Mouse (Mus musculus): ENCODE data around the gene Knop1.

DNA sequence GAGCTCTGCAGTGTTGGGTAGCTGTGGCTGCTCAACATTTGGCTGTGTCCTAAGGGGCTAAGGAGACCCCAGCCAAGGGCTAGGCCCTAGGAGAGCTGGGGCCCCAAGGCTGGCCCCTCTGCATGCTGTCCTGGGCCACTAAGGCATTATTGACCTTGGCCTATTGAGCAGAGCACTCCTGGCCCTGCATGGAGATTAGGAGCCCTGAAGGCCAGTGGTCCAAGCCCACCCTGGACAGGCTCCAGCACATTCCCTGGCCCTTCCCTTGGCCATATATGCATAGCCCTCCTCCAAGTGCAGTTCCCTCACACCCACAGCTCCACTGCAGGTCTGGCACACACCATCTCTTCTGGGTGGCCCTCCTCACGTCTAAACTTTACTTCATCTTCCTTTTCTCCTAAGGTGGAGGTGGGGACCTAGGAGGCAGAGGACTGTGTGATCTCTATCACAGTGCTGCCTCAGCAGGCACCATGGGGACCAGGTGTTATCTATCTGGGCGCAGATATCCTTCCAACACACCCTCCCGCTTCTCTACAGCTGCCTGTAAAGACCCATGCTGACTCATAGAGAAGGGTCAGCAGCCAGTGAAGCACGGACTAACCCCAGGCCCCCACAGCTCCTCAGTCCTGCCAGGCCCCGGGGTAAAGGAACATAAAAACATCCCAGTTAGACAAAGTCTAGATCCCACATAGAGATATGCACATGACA, 6.4 kb downstream of the Knop1 start:
- no peak for TF ChIP-seq POLR2A (IDR thresholded peaks at IDR 0.05; ENCODE audit: insufficient read depth, low read depth, low read length)
- no peak for TF ChIP-seq CTCF (IDR thresholded peaks at IDR 0.05)
- TF ChIP-seq EP300 (IDR thresholded peaks at IDR 0.05; ENCODE audit: insufficient read depth, low read depth, low read length) = no peak

All from heart, adult 2 months (tissue).